Mouse (Mus musculus): ENCODE results near the gene Prr12.

Prr12 gene

DNA sequence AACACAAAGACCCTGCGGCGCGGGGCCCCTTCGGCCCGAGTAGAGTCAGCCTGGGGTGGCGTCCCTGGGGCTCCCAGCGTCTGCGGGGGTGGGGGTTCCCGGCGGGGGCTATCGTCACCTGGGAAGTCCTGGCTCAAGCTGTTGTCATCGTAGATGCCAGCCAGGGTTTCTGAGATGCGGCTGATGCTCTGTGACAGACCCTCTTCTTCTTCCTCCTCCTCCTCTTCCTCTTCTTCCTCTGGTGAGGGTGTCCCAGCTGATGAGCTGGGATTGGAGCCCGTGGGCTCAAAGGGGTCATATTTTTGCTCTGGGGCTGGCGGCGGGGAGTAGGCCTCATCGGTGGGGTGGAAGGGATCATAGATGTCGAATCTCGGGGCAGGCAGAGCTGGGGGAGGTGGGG lies 44.3 kb downstream of the Prr12 start:
- in situ Hi-C loops (cut with MboI; ENCODE audit: unreplicated experiment in 2 of 2), result loop anchor here (25.0 kb wide), 2 partner anchors 704 to 904 kb away; partner anchors contain the start of genes Ccdc114 (in 1 of the 2), Dbp (in 1 of the 2), Emp3 (in 1 of the 2) and Fam83e (in 1 of the 2)

GRCm38 (mm10) chr7:45007846-45008245 lies 44.8 kb downstream of the Prr12 start:
- in situ Hi-C loops (cut with MboI; ENCODE audit: unreplicated experiment in 2 of 2), result loop anchor here (25.0 kb wide), 2 partner anchors 704 to 904 kb away; partner anchors contain the start of genes Ccdc114 (in 1 of the 2), Dbp (in 1 of the 2), Emp3 (in 1 of the 2) and Fam83e (in 1 of the 2)

- in situ Hi-C loops (cut with MboI; ENCODE audit: unreplicated experiment in 2 of 2), result loop anchor here (25.0 kb wide), 2 partner anchors 705 to 905 kb away; partner anchors contain the start of genes Ccdc114 (in 1 of the 2), Dbp (in 1 of the 2), Emp3 (in 1 of the 2) and Fam83e (in 1 of the 2)
Observed at GRCm38 (mm10) chr7:45007141-45007540, 45.5 kb downstream of the Prr12 start.

- in situ Hi-C loops (cut with MboI; ENCODE audit: unreplicated experiment in 2 of 2), result loop anchor here (25.0 kb wide), 2 partner anchors 706 to 906 kb away; partner anchors contain the start of genes Ccdc114 (in 1 of the 2), Dbp (in 1 of the 2), Emp3 (in 1 of the 2) and Fam83e (in 1 of the 2)
Observed at GRCm38 (mm10) chr7:45006503-45006902, 46.2 kb downstream of the Prr12 start.

DNA sequence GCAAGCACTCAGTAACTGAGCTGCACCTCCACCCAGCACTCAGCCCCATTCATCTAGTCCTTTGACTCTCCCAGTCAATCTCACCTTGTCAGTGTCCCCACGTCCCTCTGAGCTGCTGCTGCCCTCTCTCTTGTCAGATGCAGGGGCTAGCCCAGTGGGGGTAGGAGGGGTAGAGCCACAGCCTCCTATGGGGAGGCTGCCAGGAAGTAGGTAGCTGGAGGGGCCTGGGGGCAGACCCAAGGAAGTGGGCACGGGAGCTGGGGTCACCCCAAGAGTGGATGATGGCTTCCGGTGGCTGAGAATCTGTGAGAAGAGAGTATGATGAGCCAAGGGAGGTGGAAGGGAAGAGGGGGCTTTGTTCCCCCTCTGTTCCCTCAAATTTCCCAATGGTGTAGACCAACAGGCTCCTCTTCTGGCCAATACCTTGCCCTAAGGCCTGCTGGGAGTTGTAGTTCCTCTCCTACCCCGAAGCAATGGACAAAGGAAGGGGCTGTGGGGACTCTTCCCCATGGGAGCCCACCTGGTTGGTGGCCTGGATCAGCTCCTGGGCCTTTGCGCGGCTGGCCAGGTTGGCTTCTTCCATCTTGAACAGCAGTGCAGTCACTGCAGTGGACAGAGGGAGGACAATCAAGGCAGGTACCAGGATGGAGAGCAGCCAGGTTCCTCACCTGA lies 47.2 kb downstream of the Prr12 start:
- in situ Hi-C loops (cut with MboI; ENCODE audit: unreplicated experiment in 2 of 2), result loop anchor here (25.0 kb wide), 2 partner anchors 707 to 907 kb away; partner anchors contain the start of genes Ccdc114 (in 1 of the 2), Dbp (in 1 of the 2), Emp3 (in 1 of the 2) and Fam83e (in 1 of the 2)

- in situ Hi-C loops (cut with MboI; ENCODE audit: unreplicated experiment in 2 of 2), result loop anchor here (25.0 kb wide), 2 partner anchors 708 to 908 kb away; partner anchors contain the start of genes Ccdc114 (in 1 of the 2), Dbp (in 1 of the 2), Emp3 (in 1 of the 2) and Fam83e (in 1 of the 2)
Observed at GRCm38 (mm10) chr7:45004546-45004945, 48.1 kb downstream of the Prr12 start.

GRCm38 (mm10) chr7:45002440-45002839 lies 50.2 kb downstream of the Prr12 start:
- in situ Hi-C loops (cut with MboI; ENCODE audit: unreplicated experiment in 2 of 2), result loop anchor here (25.0 kb wide), 2 partner anchors 710 to 910 kb away; partner anchors contain the start of genes Ccdc114 (in 1 of the 2), Dbp (in 1 of the 2), Emp3 (in 1 of the 2) and Fam83e (in 1 of the 2)

GRCm38 (mm10) chr7:45000539-45001114 lies 52.1 kb downstream of the Prr12 start:
- in situ Hi-C loops (cut with MboI; ENCODE audit: unreplicated experiment in 2 of 2), result loop anchor here (25.0 kb wide), 2 partner anchors 712 to 912 kb away; partner anchors contain the start of genes Ccdc114 (in 1 of the 2), Dbp (in 1 of the 2), Emp3 (in 1 of the 2) and Fam83e (in 1 of the 2)

GRCm38 (mm10) chr7:44999753-45000152 lies 52.9 kb downstream of the Prr12 start:
- in situ Hi-C loops (cut with MboI; ENCODE audit: unreplicated experiment in 2 of 2), result loop anchor here (25.0 kb wide), 2 partner anchors 713 to 913 kb away; partner anchors contain the start of genes Ccdc114 (in 1 of the 2), Dbp (in 1 of the 2), Emp3 (in 1 of the 2) and Fam83e (in 1 of the 2)

DNA sequence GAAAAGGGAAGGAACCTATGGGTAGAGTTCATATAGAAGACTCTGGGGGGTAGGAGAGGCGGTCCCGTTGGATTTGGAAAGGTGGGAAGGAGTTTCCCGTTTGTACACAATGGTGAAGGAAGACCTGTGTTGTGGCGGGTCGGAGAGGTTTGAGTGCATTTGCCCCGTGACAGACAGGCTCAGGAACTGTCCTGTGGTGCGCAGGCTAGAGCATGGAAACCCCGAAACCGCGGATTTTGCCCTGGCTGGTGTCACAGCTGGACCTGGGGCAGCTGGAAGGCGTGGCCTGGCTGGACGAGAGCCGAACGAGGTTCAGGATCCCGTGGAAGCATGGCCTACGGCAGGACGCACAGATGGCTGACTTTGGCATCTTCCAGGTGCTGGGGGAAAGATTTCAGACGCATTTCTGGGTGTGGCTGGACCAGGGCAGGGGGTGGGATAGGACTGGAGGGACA lies 54.2 kb downstream of the Prr12 start, which contains the start of gene Bcl2l12:
Gene Bcl2l12, minus strand, starts transcription at position 212 of the 455 bp plus-strand sequence.
- in situ Hi-C loops (cut with MboI; ENCODE audit: unreplicated experiment in 2 of 2), result no loop called here

DNA sequence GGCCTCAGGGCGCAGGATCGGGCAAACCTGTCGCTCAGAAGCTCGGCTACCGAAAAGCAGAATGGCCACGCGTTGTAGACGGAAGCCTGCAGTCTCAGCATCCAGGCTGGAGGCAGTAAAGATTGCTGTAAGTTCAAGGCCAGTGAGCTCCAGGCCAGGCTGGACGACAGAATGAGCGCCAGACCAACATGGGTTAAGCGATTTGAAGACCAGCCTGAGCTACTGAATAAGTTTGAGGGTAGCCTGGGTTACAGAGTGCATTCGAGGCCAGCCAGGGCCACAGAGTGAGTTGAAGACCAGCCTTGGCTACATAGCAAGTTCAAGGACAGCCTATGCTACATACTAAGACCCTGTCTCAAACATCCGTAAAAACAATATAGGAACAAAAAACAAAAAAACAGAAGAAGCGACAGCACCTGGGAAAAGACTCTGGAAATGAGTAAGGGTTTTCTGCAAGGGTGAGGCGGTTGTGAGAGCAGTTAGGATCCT lies 54.7 kb downstream of the Prr12 start:
- in situ Hi-C loops (cut with MboI; ENCODE audit: unreplicated experiment in 2 of 2), result no loop called here

DNA sequence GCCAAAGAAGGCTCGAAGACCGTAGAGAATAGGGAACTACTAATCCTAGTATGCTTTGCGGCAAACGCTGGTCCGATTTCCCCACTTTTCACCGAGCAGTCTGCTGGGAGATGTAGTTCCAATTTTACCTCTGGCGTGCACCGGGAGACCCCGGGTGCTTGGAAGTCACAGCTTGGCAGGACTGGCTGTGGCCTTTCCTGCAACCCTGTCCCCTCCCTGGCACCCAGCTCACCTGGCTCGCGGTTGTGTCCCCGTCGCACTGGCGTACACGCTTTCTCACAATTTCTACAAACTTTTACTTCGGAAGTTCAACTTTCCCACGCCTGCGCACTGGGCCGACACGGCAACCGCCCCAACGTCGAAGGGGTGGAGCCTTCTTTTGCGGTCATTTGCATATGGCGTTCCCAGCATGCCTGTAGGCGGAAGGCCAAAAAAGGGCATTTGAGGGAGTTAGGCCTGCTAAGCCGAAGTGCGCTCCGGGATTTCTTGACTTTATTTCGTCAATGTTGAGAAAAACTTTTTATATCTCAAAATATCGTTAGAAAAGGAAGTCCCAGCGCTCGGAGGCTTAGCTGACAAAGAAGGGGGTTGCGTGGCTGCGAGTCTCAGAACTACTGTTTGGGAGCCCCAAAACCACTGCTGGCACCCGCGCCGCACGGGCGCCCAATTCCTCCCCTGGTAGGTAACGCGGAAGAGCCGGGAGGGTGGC lies 55.3 kb downstream of the Prr12 start, which contains the start of gene Irf3:
Gene Irf3, plus strand, starts transcription at position 418 of the 709 bp plus-strand sequence.
- in situ Hi-C loops (cut with MboI; ENCODE audit: unreplicated experiment in 2 of 2), result no loop called here

DNA sequence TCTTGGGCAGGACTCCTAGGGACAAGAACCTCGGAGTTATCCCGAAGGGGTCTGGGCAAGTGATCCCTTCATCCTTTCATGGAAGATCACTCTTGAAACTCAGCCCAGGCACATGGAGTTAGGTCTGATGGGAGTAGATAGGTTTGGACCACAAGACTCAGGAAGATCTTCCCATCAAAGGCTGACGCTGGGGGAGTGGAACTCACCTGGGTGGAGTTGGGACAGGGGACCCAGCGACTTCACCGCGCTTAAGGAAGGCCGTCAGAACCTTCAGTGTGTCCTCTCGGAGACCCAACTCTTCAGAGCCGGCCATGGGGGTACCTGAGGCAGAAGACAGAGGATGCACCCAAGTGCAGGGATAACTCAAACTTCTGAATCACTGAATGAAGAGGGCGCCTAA lies 56.0 kb downstream of the Prr12 start:
- in situ Hi-C loops (cut with MboI; ENCODE audit: unreplicated experiment in 2 of 2), result no loop called here

GRCm38 (mm10) chr7:44986879-44987718 lies 65.6 kb downstream of the Prr12 start:
- in situ Hi-C loops (cut with MboI; ENCODE audit: unreplicated experiment in 2 of 2), result loop anchor here (5.0 to 10.0 kb wide), 4 partner anchors 48 to 168 kb away; partner anchors contain the start of genes Aldh16a1 (in 1 of the 2), Pih1d1 (in 1 of the 2) and Rpl13a (in 1 of the 2)

DNA sequence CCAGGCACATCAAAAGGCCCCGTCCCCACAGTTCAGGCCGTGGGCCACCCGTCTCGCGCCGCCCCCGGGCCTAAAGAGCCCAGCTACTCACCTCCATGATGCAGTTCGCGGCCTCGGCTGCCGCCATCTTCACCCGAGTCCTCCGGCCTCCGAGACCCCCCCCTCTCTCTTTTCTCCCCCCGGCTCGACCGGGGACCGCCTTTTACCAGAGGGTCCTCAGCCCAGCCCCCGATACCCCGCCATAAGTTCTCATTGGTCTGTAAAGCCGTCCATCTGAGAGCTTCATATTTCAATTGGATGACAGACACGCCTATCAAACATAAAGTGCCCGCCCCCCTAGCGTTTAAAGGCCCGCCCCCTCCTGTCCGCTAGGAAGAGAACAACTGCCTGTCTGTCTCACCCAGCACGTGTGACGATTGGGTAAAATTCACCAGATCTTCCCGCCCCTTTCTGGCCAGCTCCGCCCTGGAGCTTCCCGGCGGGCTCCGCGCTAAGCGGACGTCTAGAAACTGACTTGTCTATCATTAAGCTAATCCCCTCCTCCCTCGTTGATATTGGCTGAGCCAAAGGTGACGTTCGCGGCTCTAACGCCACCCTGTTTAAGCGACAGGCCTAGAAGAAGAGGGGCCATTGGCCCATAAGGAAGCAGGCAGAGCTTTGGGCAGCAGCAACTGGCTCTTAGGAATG lies 66.3 kb downstream of the Prr12 start, which contains the start of gene Prmt1:
Gene Prmt1, minus strand, starts transcription at position 377 of the 687 bp plus-strand sequence.
- in situ Hi-C loops (cut with MboI; ENCODE audit: unreplicated experiment in 2 of 2), result loop anchor here (5.0 to 10.0 kb wide), 4 partner anchors 48 to 168 kb away; partner anchors contain the start of genes Aldh16a1 (in 1 of the 2), Pih1d1 (in 1 of the 2) and Rpl13a (in 1 of the 2)

DNA sequence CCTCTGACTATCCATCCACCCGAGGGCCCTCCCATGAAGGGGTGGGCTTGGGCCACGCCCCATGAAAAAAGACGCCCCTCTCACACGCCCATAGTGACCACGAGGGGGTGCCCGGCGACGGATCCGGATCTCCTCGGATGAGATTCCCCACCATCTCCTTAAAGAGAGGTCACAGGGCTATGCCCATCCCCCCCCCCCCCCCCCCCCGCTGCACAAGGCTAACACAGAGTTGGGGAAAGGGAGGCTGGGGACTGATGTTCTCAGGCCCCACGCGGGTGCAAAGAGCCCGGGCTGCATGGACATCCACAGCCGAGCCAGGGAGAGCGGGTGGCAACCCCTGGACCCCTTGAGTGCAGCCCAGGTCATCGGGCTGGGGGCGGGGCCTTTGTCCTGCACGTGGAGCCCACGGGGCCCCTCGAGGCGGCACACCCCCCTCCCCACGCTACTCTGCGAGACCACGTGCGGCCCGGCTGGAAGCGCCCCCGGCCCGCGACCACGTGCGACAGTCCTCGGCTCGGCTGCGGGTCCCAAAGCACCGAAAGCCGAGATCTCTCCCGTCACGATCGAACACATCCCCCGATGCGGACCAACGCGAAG lies 67.0 kb downstream of the Prr12 start:
- in situ Hi-C loops (cut with MboI; ENCODE audit: unreplicated experiment in 2 of 2), result loop anchor here (5.0 to 10.0 kb wide), 4 partner anchors 49 to 169 kb away; partner anchors contain the start of genes Aldh16a1 (in 1 of the 2), Pih1d1 (in 1 of the 2) and Rpl13a (in 1 of the 2)

DNA sequence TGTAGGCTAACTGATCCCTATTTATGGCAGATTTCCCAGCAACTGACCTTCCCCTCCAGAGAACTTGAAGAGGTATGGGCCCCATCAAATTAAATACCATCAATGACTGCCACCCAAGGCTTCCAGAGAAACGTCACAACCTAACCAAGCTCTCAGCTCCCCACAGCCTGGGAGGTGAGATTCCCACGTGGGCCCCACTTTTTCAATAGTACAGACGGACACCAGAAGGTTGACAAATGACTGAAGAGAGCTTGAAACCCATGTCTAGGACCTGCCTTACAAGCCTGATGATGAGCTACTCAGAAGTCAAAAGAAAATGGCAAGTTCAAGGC lies 67.9 kb downstream of the Prr12 start:
- in situ Hi-C loops (cut with MboI; ENCODE audit: unreplicated experiment in 2 of 2), result loop anchor here (5.0 to 10.0 kb wide), 5 partner anchors 50 to 170 kb away; partner anchors contain the start of genes Aldh16a1 (in 1 of the 2), Pih1d1 (in 1 of the 2) and Rpl13a (in 1 of the 2)

Measured in v-Abl transformed pro-B cells (cell line).